In genomic region chr11:87025351-87025750, GRCm38 (mm10) we compare ENCODE assay signal across 15 mouse cellular contexts. TPM values are rescaled to one million over a fixed set of nuclear protein-coding genes. Genes with fewer than 3 reads are reported as not detected.
DNase-seq lines count a peak whose midpoint lies in the region; ATAC-seq and TF ChIP-seq lines count a peak whose summit lies in the region.
"Had no signal": no experiment of that assay in that cellular context is flagged by ENCODE, and none has a peak within 500 bp of the region (broad histone marks: within the 10 kb centered on the region; RNA-seq: fewer than 3 reads in every experiment).

No protein-coding gene starts in this region.

- DNase-seq in heart, adult 2 months = peak in 1 of 2 experiments; percentile 26
- peak; percentile 55 for DNase-seq in lung, postnatal 0 days (ENCODE audit: low spot score)
- DNase-seq in lung, postnatal 14 days = no peak
- DNase-seq in adrenal gland, adult 18-20 months (ENCODE audit: low spot score in 2 of 2) = no peak
- no peak for DNase-seq in kidney, adult 9 months
- DNase-seq: cerebellum, adult 2 months; embryo, embryonic 11 days; kidney, adult 8-10 months; thymus, adult 18-20 months had no signal

- no peaks in the 10 kb centered on the region for H3K36me3 ChIP-seq in heart, adult 2 months (ENCODE audit: control insufficient read depth, insufficient read depth, low read length)
- no peaks in the 10 kb centered on the region for H3K36me3 ChIP-seq in heart, embryonic 11.5 days (ENCODE audit: control insufficient read depth, insufficient read depth, low read length)
- no peaks in the 10 kb centered on the region for H3K36me3 ChIP-seq in lung, postnatal 0 days (ENCODE audit: insufficient read depth, low read length)
- no peaks in the 10 kb centered on the region for H3K36me3 ChIP-seq in myocyte (ENCODE audit: control insufficient read depth, insufficient read depth)

- 0 out of 2 replicates have a peak, but pooled peaks have one; percentile 21 for TF ChIP-seq POLR2A in heart, adult 2 months (IDR thresholded peaks at IDR 0.05; ENCODE audit: insufficient read depth, low read depth, low read length)
- TF ChIP-seq POLR2A in bone marrow macrophage, adult 2 months (IDR thresholded peaks at IDR 0.05; ENCODE audit: borderline replicate concordance, low read depth, low read length) = no peak
- no peak for TF ChIP-seq POLR2A in myocyte (IDR thresholded peaks at IDR 0.05; ENCODE audit: insufficient read length, low read depth)

- no peak for TF ChIP-seq CTCF in heart, adult 2 months (IDR thresholded peaks at IDR 0.05)
- no peak for TF ChIP-seq CTCF in lung, postnatal 0 days (IDR thresholded peaks at IDR 0.05)
- TF ChIP-seq CTCF in bone marrow macrophage, adult 2 months (IDR thresholded peaks at IDR 0.05; ENCODE audit: low read depth, low read length) = no peak

- H3ac ChIP-seq in myocyte (ENCODE audit: control insufficient read depth, insufficient read length) = no peak overlapping the region

- no peaks in the 10 kb centered on the region for H3K9me3 ChIP-seq in heart, embryonic 11.5 days (replicated peaks; ENCODE audit: control insufficient read depth, low read length)
- no peaks in the 10 kb centered on the region for H3K9me3 ChIP-seq in lung, postnatal 0 days (ENCODE audit: low read length)

- WGBS in heart, adult 2 months = 40% methylated on average over 3 of the region's 3 CpGs
- WGBS in heart, embryonic 11.5 days (ENCODE audit: insufficient replicate concordance) = 80% methylated on average over 3 of the region's 3 CpGs
- WGBS in lung, postnatal 0 days = 32% methylated on average over 3 of the region's 3 CpGs

- H3K27me3 ChIP-seq in heart, adult 2 months (ENCODE audit: control insufficient read depth, insufficient read depth, low read length) = no peaks in the 10 kb centered on the region
- H3K27me3 ChIP-seq in heart, embryonic 11.5 days (ENCODE audit: control insufficient read depth, insufficient read depth, low read length) = no peaks in the 10 kb centered on the region
- no peaks in the 10 kb centered on the region for H3K27me3 ChIP-seq in lung, postnatal 0 days (replicated peaks; ENCODE audit: insufficient read depth, low read length)
- H3K27me3 ChIP-seq in myocyte (ENCODE audit: control insufficient read depth, insufficient read depth, insufficient read length) = no peaks in the 10 kb centered on the region
- H3K27me3 ChIP-seq: CH12.LX had no signal

- peaks cover 7% of the 10 kb centered on the region for H3K4me1 ChIP-seq in heart, adult 2 months (ENCODE audit: control insufficient read depth, insufficient read depth, low read length)
- H3K4me1 ChIP-seq in heart, embryonic 11.5 days (ENCODE audit: control insufficient read depth, insufficient read depth, low read length) = no peaks in the 10 kb centered on the region
- H3K4me1 ChIP-seq in lung, postnatal 0 days (ENCODE audit: insufficient read depth, low read depth, low read length) = peaks cover 14% of the 10 kb centered on the region
- H3K4me1 ChIP-seq in bone marrow macrophage, adult 2 months (ENCODE audit: control insufficient read depth, insufficient read depth, low read length) = peaks cover 55% of the 10 kb centered on the region

- no peaks in the 10 kb centered on the region for H3K79me2 ChIP-seq in heart, adult 2 months (replicated peaks; ENCODE audit: control insufficient read depth, insufficient read depth, low read length)
- no peaks in the 10 kb centered on the region for H3K79me2 ChIP-seq in myocyte (ENCODE audit: control insufficient read depth, insufficient read depth)

- intact Hi-C loops in heart, adult 2 months (cut with DNase I) = no loop called here

- no peak overlapping the region for H3K9ac ChIP-seq in heart, adult 2 months (ENCODE audit: low read depth, low read length)
- H3K9ac ChIP-seq in heart, embryonic 11.5 days (ENCODE audit: low read depth, low read length) = no peak overlapping the region
- H3K9ac ChIP-seq in lung, postnatal 0 days (replicated peaks; ENCODE audit: low read depth) = no peak overlapping the region
- H3K9ac ChIP-seq: liver, embryonic 14.5 days had no signal

- no peak overlapping the region for H3K4me2 ChIP-seq in heart, embryonic 11.5 days
- no peak overlapping the region for H3K4me2 ChIP-seq in lung, postnatal 0 days (replicated peaks; ENCODE audit: low read depth, low read length)
- peak overlapping the region; percentile 18 for H3K4me2 ChIP-seq in myocyte (ENCODE audit: low read depth)

- peak overlapping the region; percentile 55; the same call in 1 of the 2 replicates for H3K27ac ChIP-seq in heart, adult 2 months
- no peak overlapping the region for H3K27ac ChIP-seq in heart, embryonic 11.5 days (ENCODE audit: low read depth, low read length)
- H3K27ac ChIP-seq in lung, postnatal 0 days (ENCODE audit: low read length) = peak overlapping the region; percentile 89; the same call in 1 of the 2 replicates
- peak overlapping the region; percentile 99 for H3K27ac ChIP-seq in bone marrow macrophage, adult 2 months (ENCODE audit: insufficient read depth, low read depth, low read length)
- H3K27ac ChIP-seq: liver, embryonic 14.5 days had no signal

- 0 out of 2 replicates have a peak, but pooled peaks have one; percentile 53 for TF ChIP-seq EP300 in heart, adult 2 months (IDR thresholded peaks at IDR 0.05; ENCODE audit: insufficient read depth, low read depth, low read length)
- TF ChIP-seq EP300 in lung, postnatal 0 days (IDR thresholded peaks at IDR 0.05) = peak; percentile 48; the same call in 1 of the 2 replicates

- no peak for ATAC-seq in heart, embryonic 11.5 days (replicated peaks; ENCODE audit: insufficient number of reproducible peaks, low FRiP score, low TSS enrichment)
- peak; percentile 30; the same call in 1 of the 2 replicates for ATAC-seq in lung, postnatal 0 days
- ATAC-seq: hindbrain, embryonic 16.5 days had no signal

- no peak overlapping the region for H3K4me3 ChIP-seq in heart, adult 2 months
- H3K4me3 ChIP-seq in heart, embryonic 11.5 days (ENCODE audit: low read depth, low read length) = no peak overlapping the region
- no peak overlapping the region for H3K4me3 ChIP-seq in lung, postnatal 0 days (ENCODE audit: low read depth, low read length)
- H3K4me3 ChIP-seq in bone marrow macrophage, adult 2 months (ENCODE audit: insufficient read depth, low read length) = no peak overlapping the region; the same call in 1 of the 2 replicates
- H3K4me3 ChIP-seq in myocyte = no peak overlapping the region

TF ChIP-seq in myocyte, 11 proteins besides CTCF, POLR2A, EP300 and RAD21:
- TF ChIP-seq MYOG (IDR thresholded peaks at IDR 0.05; ENCODE audit: control insufficient read depth in 1 of 3, insufficient read depth in 1 of 3, insufficient read length in 2 of 3, low read depth in 2 of 3) = no peak
- TF ChIP-seq USF1 (IDR thresholded peaks at IDR 0.05; ENCODE audit: low read depth) = peak; percentile 76
- no peak for TF ChIP-seq CEBPB (IDR thresholded peaks at IDR 0.05; ENCODE audit: insufficient read depth, poor library complexity, severe bottlenecking)

RNA-seq across cellular contexts. Expression of gene Ypel2, which starts 31.8 kb away (rescaled TPM):
- 10 to 100 TPM; 11.6 to 26.3 TPM for total RNA-seq in heart, adult 2 months (2021)
- 7.9 and 12.2 TPM in 2 replicates for polyA plus RNA-seq in heart, adult 2 months (2012; rRNA removed)
- polyA plus RNA-seq in heart, embryonic 11.5 days (2014; fragmentation: Nextera tagmentation; extraction: Ambion mirVana) = 16.8 and 23.9 TPM in 2 replicates
- 8.5 and 9.5 TPM in 2 replicates for polyA plus RNA-seq in lung, postnatal 0 days (2015; fragmentation: Nextera tagmentation; extraction: Ambion mirVana)
- polyA plus RNA-seq in bone marrow macrophage, adult 2 months (2012; ENCODE audit: insufficient read depth, insufficient read length, missing spikeins) = 19.5 and 19.8 TPM in 2 replicates
- polyA plus RNA-seq in myocyte (2012; fragmentation: generic; extraction: Trizol) = 1.5 TPM
- 10 to 100 TPM; 12.8 to 31.2 TPM for total RNA-seq in adrenal gland, adult 18-20 months (2021)

RNA-seq across cellular contexts. Expression of gene Gdpd1, which starts 48.5 kb away (rescaled TPM):
- total RNA-seq in heart, adult 2 months (2021) = 10 to 100 TPM; 12.0 to 12.5 TPM
- 7.4 and 12.6 TPM in 2 replicates for polyA plus RNA-seq in heart, adult 2 months (2012; rRNA removed)
- polyA plus RNA-seq in heart, embryonic 11.5 days (2014; fragmentation: Nextera tagmentation; extraction: Ambion mirVana) = 20.6 and 28.5 TPM in 2 replicates
- polyA plus RNA-seq in lung, postnatal 0 days (2015; fragmentation: Nextera tagmentation; extraction: Ambion mirVana) = 47.7 and 66.5 TPM in 2 replicates
- polyA plus RNA-seq in bone marrow macrophage, adult 2 months (2012; ENCODE audit: insufficient read depth, insufficient read length, missing spikeins) = 41.1 and 43.1 TPM in 2 replicates
- 9.9 TPM for polyA plus RNA-seq in myocyte (2012; fragmentation: generic; extraction: Trizol)
- 1 to 10 TPM; 3.7 to 6.3 TPM for total RNA-seq in adrenal gland, adult 18-20 months (2021)
